Mouse (Mus musculus): ENCODE measurements around the gene Col4a2. TPM values are rescaled to one million over a fixed set of nuclear protein-coding genes. Genes with fewer than 3 reads are reported as not detected.

The Col4a2 gene
- polyA plus RNA-seq, 1 experiment from 2014 or later: 36.2 TPM

DNA sequence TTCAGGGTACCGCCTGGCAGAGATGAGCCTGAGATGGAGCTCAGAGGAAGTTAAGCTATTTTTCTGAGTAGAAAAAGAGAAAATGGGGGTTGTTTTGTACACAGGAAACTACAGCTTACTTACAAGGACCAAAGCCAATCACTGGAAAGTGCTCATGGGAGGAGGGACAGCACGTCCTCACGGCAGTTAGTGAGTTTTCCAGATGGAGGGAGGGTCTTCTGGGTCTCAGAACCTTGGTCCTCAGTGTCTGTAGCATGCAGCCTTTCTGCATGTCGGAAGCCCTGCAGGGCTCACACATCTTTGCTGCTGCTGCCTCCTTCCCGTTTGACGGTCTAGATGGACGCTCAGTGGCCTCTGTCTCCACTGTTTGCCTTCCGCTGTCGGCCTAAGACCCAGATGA is 25.9 kb downstream of the Col4a2 start:
- ATAC-seq (ENCODE audit: insufficient read depth, low FRiP score, low TSS enrichment) (no peak), DNase-seq (ENCODE audit: low spot score) (no peak)
- H3K27me3 ChIP-seq (ENCODE audit: control insufficient read depth, insufficient read depth, low read length): no peaks in the 10 kb centered on the region
- H3K9ac ChIP-seq (ENCODE audit: low read length): no peak overlapping the region
- no peak overlapping the region for H3K4me2 ChIP-seq (ENCODE audit: low read depth)
- no peak overlapping the region for H3K27ac ChIP-seq (ENCODE audit: low read depth, low read length)
- H3K9me3 ChIP-seq (ENCODE audit: control insufficient read depth, low read length): no peaks in the 10 kb centered on the region
- H3K4me3 ChIP-seq (ENCODE audit: low read depth, low read length): no peak overlapping the region
- no peaks in the 10 kb centered on the region for H3K36me3 ChIP-seq (ENCODE audit: control insufficient read depth, insufficient read depth, low read length)
- no peaks in the 10 kb centered on the region; the same call in 1 of the 2 replicates for H3K4me1 ChIP-seq (ENCODE audit: control insufficient read depth, insufficient read depth, low read length)
- 83% methylated on average over 9 of the region's 9 CpGs for WGBS

DNA sequence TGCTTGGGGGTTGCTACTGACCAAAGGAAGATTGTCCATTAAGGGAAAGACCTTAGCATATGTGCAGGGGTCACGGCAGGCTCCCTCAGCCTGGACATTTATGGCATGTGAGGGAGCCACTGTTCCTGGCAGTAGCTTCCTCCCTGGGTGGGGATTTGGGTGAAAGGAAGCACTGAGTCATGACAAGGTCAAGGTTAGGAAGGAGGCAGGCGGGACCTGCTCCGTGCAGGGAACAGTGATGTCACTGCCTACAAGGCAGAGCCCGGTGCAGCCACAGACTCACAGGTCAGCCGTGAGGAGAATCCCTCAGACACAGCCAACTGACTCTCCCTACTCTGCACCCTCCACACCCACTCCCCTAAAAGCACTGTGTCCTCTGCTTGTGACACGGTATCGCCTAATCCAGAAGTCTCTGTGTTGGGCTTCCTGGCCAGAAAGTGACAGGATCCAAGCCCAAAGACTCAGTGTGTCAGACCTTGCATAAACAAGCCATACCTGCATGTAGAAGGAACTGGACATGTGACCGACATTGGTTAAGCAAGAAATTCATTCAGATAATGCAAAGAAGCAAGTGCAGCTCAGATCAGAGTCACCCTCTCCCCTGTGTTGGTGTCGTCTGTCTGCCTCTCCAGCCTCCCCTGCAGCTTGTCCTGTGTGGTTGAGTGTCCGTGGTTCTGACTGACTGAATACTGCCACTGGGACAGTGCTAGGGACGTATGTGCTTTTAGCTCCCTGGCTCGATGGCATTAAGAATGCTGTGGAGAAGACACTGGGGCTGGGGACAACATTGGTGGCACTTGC is 27.9 kb downstream of the Col4a2 start:
- no peak overlapping the region for H3K9ac ChIP-seq (ENCODE audit: low read length)
- H3K27ac ChIP-seq (ENCODE audit: low read depth, low read length): no peak overlapping the region
- H3K9me3 ChIP-seq (ENCODE audit: control insufficient read depth, low read length): no peaks in the 10 kb centered on the region
- no peak overlapping the region for H3K4me3 ChIP-seq (ENCODE audit: low read depth, low read length)
- ATAC-seq (ENCODE audit: insufficient read depth, low FRiP score, low TSS enrichment) (no peak), DNase-seq (ENCODE audit: low spot score) (no peak)
- no peak overlapping the region for H3K4me2 ChIP-seq (ENCODE audit: low read depth)
- H3K4me1 ChIP-seq (ENCODE audit: control insufficient read depth, insufficient read depth, low read length): no peaks in the 10 kb centered on the region; the same call in 1 of the 2 replicates
- no peaks in the 10 kb centered on the region for H3K27me3 ChIP-seq (ENCODE audit: control insufficient read depth, insufficient read depth, low read length)
- WGBS: 65% methylated on average over 12 of the region's 12 CpGs
- H3K36me3 ChIP-seq (ENCODE audit: control insufficient read depth, insufficient read depth, low read length): no peaks in the 10 kb centered on the region

DNA sequence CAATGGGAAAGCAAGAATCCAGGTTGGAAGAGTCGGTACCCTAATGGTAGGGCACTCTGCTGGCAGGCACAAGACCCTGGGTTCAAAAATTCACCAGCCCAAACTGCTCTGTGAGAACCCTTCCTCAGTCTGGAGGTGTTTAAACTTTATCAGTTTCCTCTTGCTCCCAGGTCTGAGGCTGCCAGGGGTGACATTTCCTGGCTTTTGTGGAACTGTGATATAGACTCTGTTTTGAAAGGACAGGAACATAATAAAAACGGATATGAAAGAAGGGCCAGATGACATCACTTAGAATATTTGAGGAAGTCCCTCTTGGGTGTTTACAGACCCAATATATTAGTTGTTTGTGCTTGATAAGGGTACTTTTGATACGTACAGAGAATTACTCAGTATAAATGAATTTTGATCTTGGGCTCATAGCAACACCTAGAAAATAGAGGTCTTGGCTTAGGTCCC is 28.5 kb downstream of the Col4a2 start:
- DNase-seq (ENCODE audit: low spot score) (no peak), ATAC-seq (ENCODE audit: insufficient read depth, low FRiP score, low TSS enrichment) (no peak)
- Histone ChIP-seq H3K27ac (ENCODE audit: low read depth, low read length) (no peak overlapping the region), H3K4me2 (ENCODE audit: low read depth) (no peak overlapping the region), H3K36me3 (ENCODE audit: control insufficient read depth, insufficient read depth, low read length) (no peaks in the 10 kb centered on the region), H3K4me1 (ENCODE audit: control insufficient read depth, insufficient read depth, low read length) (no peaks in the 10 kb centered on the region; the same call in 1 of the 2 replicates), H3K9me3 (ENCODE audit: control insufficient read depth, low read length) (no peaks in the 10 kb centered on the region), H3K9ac (ENCODE audit: low read length) (no peak overlapping the region), H3K27me3 (ENCODE audit: control insufficient read depth, insufficient read depth, low read length) (no peaks in the 10 kb centered on the region), H3K4me3 (ENCODE audit: low read depth, low read length) (no peak overlapping the region)
- WGBS: 79% methylated on average over 3 of the region's 3 CpGs

DNA sequence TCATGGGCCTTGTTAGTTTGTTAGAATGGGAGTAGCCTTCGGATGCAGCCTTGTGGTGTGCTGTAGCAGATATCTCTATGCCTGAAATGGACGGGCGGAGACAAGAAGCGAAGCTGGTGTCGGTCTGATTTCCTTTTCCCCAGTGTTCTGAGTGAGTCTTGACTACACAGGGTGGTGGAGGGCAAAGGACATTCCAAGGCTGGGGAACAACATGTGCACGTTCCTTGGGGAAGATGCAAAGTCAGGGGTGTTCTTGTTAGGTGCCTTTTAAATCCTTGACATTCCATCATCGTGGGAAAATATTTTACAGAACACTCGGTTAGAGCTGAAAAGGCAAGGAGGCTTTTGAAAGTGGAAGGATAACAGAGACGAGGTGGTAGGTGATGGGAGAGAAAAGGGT is 31.9 kb downstream of the Col4a2 start:
- H3K4me2 ChIP-seq (ENCODE audit: low read depth): no peak overlapping the region
- H3K4me1 ChIP-seq (ENCODE audit: control insufficient read depth, insufficient read depth, low read length): no peaks in the 10 kb centered on the region
- H3K27me3 ChIP-seq (ENCODE audit: control insufficient read depth, insufficient read depth, low read length): no peaks in the 10 kb centered on the region
- DNase-seq (ENCODE audit: low spot score) (no peak), ATAC-seq (ENCODE audit: insufficient read depth, low FRiP score, low TSS enrichment) (no peak)
- H3K9me3 ChIP-seq (ENCODE audit: control insufficient read depth, low read length): no peaks in the 10 kb centered on the region
- no peaks in the 10 kb centered on the region for H3K36me3 ChIP-seq (ENCODE audit: control insufficient read depth, insufficient read depth, low read length)
- no peak overlapping the region for H3K4me3 ChIP-seq (ENCODE audit: low read depth, low read length)
- WGBS: 88% methylated on average over 9 of the region's 9 CpGs
- H3K9ac ChIP-seq (ENCODE audit: low read length): no peak overlapping the region
- H3K27ac ChIP-seq (ENCODE audit: low read depth, low read length): no peak overlapping the region

DNA sequence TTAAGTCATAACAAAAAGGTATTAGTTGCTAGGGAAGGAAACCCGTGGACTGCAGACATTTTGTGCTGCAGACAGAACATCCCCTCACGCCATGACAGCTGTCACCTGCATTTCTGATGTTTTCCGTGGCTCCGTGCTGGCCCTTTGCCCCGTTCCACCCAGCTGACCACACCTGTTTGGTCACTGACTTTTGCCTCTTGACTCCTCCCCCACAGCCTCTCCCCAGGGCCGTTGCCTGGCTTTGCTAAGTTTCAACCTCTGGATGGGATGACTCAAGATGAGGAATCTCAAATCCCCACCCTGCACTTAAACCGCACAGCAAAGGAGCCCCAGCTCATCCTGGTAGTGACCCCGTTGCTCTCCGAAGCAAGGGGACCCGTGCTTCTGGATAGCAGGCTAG is 33.6 kb downstream of the Col4a2 start:
- Histone ChIP-seq H3K4me2 (ENCODE audit: low read depth) (no peak overlapping the region), H3K4me1 (ENCODE audit: control insufficient read depth, insufficient read depth, low read length) (no peaks in the 10 kb centered on the region), H3K9me3 (ENCODE audit: control insufficient read depth, low read length) (no peaks in the 10 kb centered on the region), H3K9ac (ENCODE audit: low read length) (no peak overlapping the region), H3K27me3 (ENCODE audit: control insufficient read depth, insufficient read depth, low read length) (no peaks in the 10 kb centered on the region), H3K36me3 (ENCODE audit: control insufficient read depth, insufficient read depth, low read length) (no peaks in the 10 kb centered on the region), H3K4me3 (ENCODE audit: low read depth, low read length) (no peak overlapping the region), H3K27ac (ENCODE audit: low read depth, low read length) (no peak overlapping the region)
- 88% methylated on average over 10 of the region's 10 CpGs for WGBS
- no peak for DNase-seq (ENCODE audit: low spot score)
- ATAC-seq (ENCODE audit: insufficient read depth, low FRiP score, low TSS enrichment): no peak

DNA sequence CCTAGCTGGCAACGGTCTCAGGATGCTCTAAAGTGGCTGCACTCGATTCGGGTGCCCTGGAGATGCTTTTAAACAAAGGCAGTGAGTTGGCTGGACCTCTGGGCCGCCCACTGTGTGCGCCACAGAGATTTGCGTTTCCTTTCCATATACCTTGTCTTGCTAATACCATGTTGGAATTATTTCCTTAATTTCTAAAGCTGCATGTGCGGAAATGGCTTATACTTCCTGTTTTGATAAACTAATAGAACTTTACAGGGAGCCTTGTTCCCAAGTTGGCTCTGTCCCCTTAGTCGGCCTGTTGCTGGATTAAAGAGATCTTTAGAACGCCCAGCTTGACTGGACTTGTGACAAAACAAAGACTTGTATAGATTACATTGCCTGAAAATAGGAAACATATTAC is 35.1 kb downstream of the Col4a2 start:
- Histone ChIP-seq H3K9ac (ENCODE audit: low read length) (no peak overlapping the region), H3K4me2 (ENCODE audit: low read depth) (no peak overlapping the region), H3K4me3 (ENCODE audit: low read depth, low read length) (no peak overlapping the region), H3K36me3 (ENCODE audit: control insufficient read depth, insufficient read depth, low read length) (no peaks in the 10 kb centered on the region), H3K9me3 (ENCODE audit: control insufficient read depth, low read length) (no peaks in the 10 kb centered on the region), H3K27me3 (ENCODE audit: control insufficient read depth, insufficient read depth, low read length) (no peaks in the 10 kb centered on the region), H3K27ac (ENCODE audit: low read depth, low read length) (no peak overlapping the region), H3K4me1 (ENCODE audit: control insufficient read depth, insufficient read depth, low read length) (no peaks in the 10 kb centered on the region)
- 90% methylated on average over 9 of the region's 9 CpGs for WGBS
- DNase-seq (ENCODE audit: low spot score) (no peak), ATAC-seq (ENCODE audit: insufficient read depth, low FRiP score, low TSS enrichment) (no peak)

DNA sequence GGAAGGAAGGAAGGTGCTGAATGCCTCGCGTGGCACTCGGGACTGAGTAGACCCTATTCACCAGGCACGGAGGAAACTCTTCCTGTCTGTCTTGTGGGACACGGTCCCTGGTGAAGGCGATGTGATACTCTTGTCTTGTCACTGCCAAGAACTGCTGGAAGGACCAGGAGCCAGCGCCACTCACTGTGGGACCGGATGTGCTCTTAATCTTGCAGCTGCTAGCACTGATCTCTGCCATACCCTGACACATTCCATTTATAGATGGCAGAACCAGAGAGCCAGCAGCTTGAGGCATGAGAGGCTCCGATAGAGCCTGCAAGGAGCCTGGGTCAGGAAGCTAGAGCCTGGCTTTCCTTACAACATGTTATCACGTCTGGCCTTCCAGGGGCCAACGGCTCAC is 36.0 kb downstream of the Col4a2 start:
- no peak overlapping the region for H3K4me3 ChIP-seq (ENCODE audit: low read depth, low read length)
- no peaks in the 10 kb centered on the region for H3K36me3 ChIP-seq (ENCODE audit: control insufficient read depth, insufficient read depth, low read length)
- H3K9ac ChIP-seq (ENCODE audit: low read length): no peak overlapping the region
- H3K27me3 ChIP-seq (ENCODE audit: control insufficient read depth, insufficient read depth, low read length): no peaks in the 10 kb centered on the region
- H3K9me3 ChIP-seq (ENCODE audit: control insufficient read depth, low read length): no peaks in the 10 kb centered on the region
- DNase-seq (ENCODE audit: low spot score) (no peak), ATAC-seq (ENCODE audit: insufficient read depth, low FRiP score, low TSS enrichment) (no peak)
- 88% methylated on average over 11 of the region's 11 CpGs for WGBS
- no peak overlapping the region for H3K4me2 ChIP-seq (ENCODE audit: low read depth)
- H3K27ac ChIP-seq (ENCODE audit: low read depth, low read length): no peak overlapping the region
- H3K4me1 ChIP-seq (ENCODE audit: control insufficient read depth, insufficient read depth, low read length): no peaks in the 10 kb centered on the region

DNA sequence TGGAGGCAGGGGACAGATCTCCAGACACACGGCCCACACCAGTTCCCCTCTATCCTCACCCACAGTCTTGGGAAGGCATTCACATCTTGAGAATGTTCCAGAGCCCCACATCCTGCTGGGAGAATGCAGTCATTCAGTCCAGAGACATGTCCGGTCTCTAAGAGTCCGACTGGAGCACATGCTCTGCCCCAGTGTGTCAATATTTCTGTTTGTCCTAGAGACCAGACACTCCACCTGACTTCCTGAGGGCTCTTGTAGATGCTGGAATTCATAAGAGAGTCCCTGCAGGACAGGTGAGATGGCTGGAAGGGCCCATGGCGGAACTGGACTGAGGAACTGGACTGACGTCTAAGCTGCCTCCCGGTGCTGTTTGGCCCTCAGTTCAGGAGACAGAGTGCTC is 38.8 kb downstream of the Col4a2 start:
- DNase-seq (ENCODE audit: low spot score) (no peak), ATAC-seq (ENCODE audit: insufficient read depth, low FRiP score, low TSS enrichment) (no peak)
- WGBS: 86% methylated on average over 6 of the region's 6 CpGs
- Histone ChIP-seq H3K9ac (ENCODE audit: low read length) (no peak overlapping the region), H3K4me3 (ENCODE audit: low read depth, low read length) (no peak overlapping the region), H3K4me1 (ENCODE audit: control insufficient read depth, insufficient read depth, low read length) (no peaks in the 10 kb centered on the region), H3K27me3 (ENCODE audit: control insufficient read depth, insufficient read depth, low read length) (no peaks in the 10 kb centered on the region), H3K36me3 (ENCODE audit: control insufficient read depth, insufficient read depth, low read length) (no peaks in the 10 kb centered on the region), H3K4me2 (ENCODE audit: low read depth) (no peak overlapping the region), H3K9me3 (ENCODE audit: control insufficient read depth, low read length) (no peaks in the 10 kb centered on the region), H3K27ac (ENCODE audit: low read depth, low read length) (no peak overlapping the region)

DNA sequence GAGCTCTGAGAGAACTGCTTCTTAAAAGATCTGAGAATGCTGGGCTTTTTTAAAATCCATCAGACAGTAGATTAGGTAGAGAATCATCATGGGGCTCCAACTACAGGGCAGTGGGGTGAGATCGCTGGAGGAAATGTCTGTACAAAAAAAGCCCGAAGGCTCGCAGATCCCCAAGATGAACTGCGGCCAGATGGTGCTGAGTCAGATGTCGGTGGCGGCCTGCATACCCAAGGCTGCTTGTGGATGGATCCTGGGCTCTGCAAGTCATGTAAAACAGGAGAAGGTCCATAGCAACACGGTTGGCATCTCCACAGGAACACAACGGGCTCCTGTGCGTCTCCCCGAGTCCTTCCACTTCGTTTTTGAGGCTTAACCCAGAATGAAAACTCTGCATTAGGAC is 39.9 kb downstream of the Col4a2 start:
- WGBS: 72% methylated on average over 11 of the region's 11 CpGs
- Histone ChIP-seq H3K4me2 (ENCODE audit: low read depth) (no peak overlapping the region), H3K36me3 (ENCODE audit: control insufficient read depth, insufficient read depth, low read length) (no peaks in the 10 kb centered on the region), H3K4me1 (ENCODE audit: control insufficient read depth, insufficient read depth, low read length) (peaks cover under 1% of the 10 kb centered on the region), H3K27me3 (ENCODE audit: control insufficient read depth, insufficient read depth, low read length) (no peaks in the 10 kb centered on the region), H3K4me3 (ENCODE audit: low read depth, low read length) (no peak overlapping the region), H3K9ac (ENCODE audit: low read length) (no peak overlapping the region), H3K27ac (ENCODE audit: low read depth, low read length) (no peak overlapping the region), H3K9me3 (ENCODE audit: control insufficient read depth, low read length) (no peaks in the 10 kb centered on the region)
- no peak for ATAC-seq (ENCODE audit: insufficient read depth, low FRiP score, low TSS enrichment)
- DNase-seq (ENCODE audit: low spot score): no peak
